Mouse (Mus musculus): ENCODE measurements at regions not wholly inside any gene's neighbourhood (a gene's known extent, or its start where the extent isn't known, plus 50 kb on each side); places are given as distances from the start of the nearest gene placed in this dataset.
A peak's percentile ranks its signal among the peaks of the same experiment; 100 is the strongest.

DNA sequence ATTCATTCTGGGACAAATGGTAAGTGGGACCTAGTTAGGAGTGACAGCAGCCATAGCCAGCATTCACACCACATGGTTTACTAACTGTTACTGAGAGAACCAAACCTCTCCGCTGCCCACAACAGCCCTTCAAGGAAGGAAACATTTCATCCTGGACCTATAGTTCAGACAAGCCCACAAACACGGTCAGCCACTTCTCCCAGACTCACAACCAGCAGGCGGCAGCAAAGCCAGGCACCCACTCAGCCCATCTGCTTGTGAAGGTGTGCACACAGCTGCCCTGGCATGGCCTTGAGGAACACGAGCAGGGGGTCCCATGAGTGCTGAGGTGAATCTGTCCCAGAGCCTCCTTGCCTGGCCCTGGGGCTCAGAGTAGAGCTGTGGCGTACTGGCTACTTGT, 267.6 kb upstream of the Rpl38 start:
- TF ChIP-seq POLR2A (IDR thresholded peaks at IDR 0.05; ENCODE audit: borderline replicate concordance, control insufficient read depth, low read depth, low read length): no peak
- peak; percentile 53; the same call in 1 of the 2 replicates for TF ChIP-seq CTCF (IDR thresholded peaks at IDR 0.05; ENCODE audit: control insufficient read depth, insufficient read depth, low read length)
